Mouse (Mus musculus): ENCODE measurements at regions not wholly inside any gene's neighbourhood (a gene's known extent, or its start where the extent isn't known, plus 50 kb on each side); places are given as distances from the start of the nearest gene placed in this dataset.

DNA sequence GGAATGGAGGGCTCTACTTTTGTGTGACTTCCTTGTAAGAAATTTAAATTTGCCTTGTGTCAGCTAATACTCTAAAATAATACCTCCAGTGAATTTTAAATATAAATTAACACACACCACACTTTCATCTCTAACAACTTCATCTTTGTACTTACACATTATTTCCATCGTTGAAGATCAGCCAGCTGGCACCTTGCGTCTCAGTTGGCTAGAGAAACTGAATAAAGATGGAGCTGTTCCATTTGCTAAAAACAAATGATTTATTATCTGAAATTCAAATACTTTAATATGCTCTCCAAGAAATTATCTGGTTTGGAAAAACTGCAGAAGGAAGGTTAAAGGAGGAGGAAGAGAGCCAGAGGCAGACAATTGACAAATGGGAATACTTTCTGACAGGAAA, 122.0 kb upstream of the Gm11096 start:
- TF ChIP-seq CTCF (IDR thresholded peaks at IDR 0.05; ENCODE audit: borderline replicate concordance, insufficient read depth, low read length) = no peak
- Histone ChIP-seq H3K27ac (ENCODE audit: insufficient read depth, low read length) (no peak overlapping the region), H3K4me3 (ENCODE audit: insufficient read depth, low read length) (no peak overlapping the region), H3K4me1 (ENCODE audit: control insufficient read depth, insufficient read depth, low read length) (no peaks in the 10 kb centered on the region)

GRCm38 (mm10) chr17:81316655-81317054, 124.9 kb upstream of the Gm11096 start:
- Histone ChIP-seq H3K27ac (ENCODE audit: insufficient read depth, low read length) (no peak overlapping the region), H3K4me3 (ENCODE audit: insufficient read depth, low read length) (no peak overlapping the region), H3K4me1 (ENCODE audit: control insufficient read depth, insufficient read depth, low read length) (no peaks in the 10 kb centered on the region)
- no peak for TF ChIP-seq POLR2A (IDR thresholded peaks at IDR 0.05; ENCODE audit: low read depth, low read length)

GRCm38 (mm10) chr17:81305880-81306279, 135.7 kb upstream of the Gm11096 start:
- H3K27ac ChIP-seq (ENCODE audit: insufficient read depth, low read length) = no peak overlapping the region
- TF ChIP-seq POLR2A (IDR thresholded peaks at IDR 0.05; ENCODE audit: low read depth, low read length) = no peak
- no peak for TF ChIP-seq CTCF (IDR thresholded peaks at IDR 0.05; ENCODE audit: borderline replicate concordance, insufficient read depth, low read length)
- H3K4me1 ChIP-seq (ENCODE audit: control insufficient read depth, insufficient read depth, low read length) = no peaks in the 10 kb centered on the region; the same call in 1 of the 2 replicates
- H3K4me3 ChIP-seq (ENCODE audit: insufficient read depth, low read length) = no peak overlapping the region

- H3K27ac ChIP-seq (ENCODE audit: insufficient read depth, low read length) = no peak overlapping the region
- H3K4me3 ChIP-seq (ENCODE audit: insufficient read depth, low read length) = no peak overlapping the region
- H3K4me1 ChIP-seq (ENCODE audit: control insufficient read depth, insufficient read depth, low read length) = no peaks in the 10 kb centered on the region; the same call in 1 of the 2 replicates
- no peak for TF ChIP-seq POLR2A (IDR thresholded peaks at IDR 0.05; ENCODE audit: low read depth, low read length)
Measured at GRCm38 (mm10) chr17:81304574-81304973, 137.0 kb upstream of the Gm11096 start.

- no peaks in the 10 kb centered on the region; the same call in 1 of the 2 replicates for H3K4me1 ChIP-seq (ENCODE audit: control insufficient read depth, insufficient read depth, low read length)
- TF ChIP-seq CTCF (IDR thresholded peaks at IDR 0.05; ENCODE audit: borderline replicate concordance, insufficient read depth, low read length) (no peak), POLR2A (IDR thresholded peaks at IDR 0.05; ENCODE audit: low read depth, low read length) (no peak)
- H3K4me3 ChIP-seq (ENCODE audit: insufficient read depth, low read length) = no peak overlapping the region
- H3K27ac ChIP-seq (ENCODE audit: insufficient read depth, low read length) = no peak overlapping the region
Measured at GRCm38 (mm10) chr17:81302490-81302889, 139.1 kb upstream of the Gm11096 start.

GRCm38 (mm10) chr17:81291829-81292228, 149.7 kb upstream of the Gm11096 start:
- Histone ChIP-seq H3K4me3 (ENCODE audit: insufficient read depth, low read length) (no peak overlapping the region), H3K4me1 (ENCODE audit: control insufficient read depth, insufficient read depth, low read length) (no peaks in the 10 kb centered on the region), H3K27ac (ENCODE audit: insufficient read depth, low read length) (no peak overlapping the region)
- TF ChIP-seq CTCF (IDR thresholded peaks at IDR 0.05; ENCODE audit: borderline replicate concordance, insufficient read depth, low read length) = no peak
- no peak for TF ChIP-seq POLR2A (IDR thresholded peaks at IDR 0.05; ENCODE audit: low read depth, low read length)

- no peak overlapping the region for H3K27ac ChIP-seq (ENCODE audit: insufficient read depth, low read length)
- TF ChIP-seq CTCF (IDR thresholded peaks at IDR 0.05; ENCODE audit: borderline replicate concordance, insufficient read depth, low read length) (no peak), POLR2A (IDR thresholded peaks at IDR 0.05; ENCODE audit: low read depth, low read length) (no peak)
- H3K4me1 ChIP-seq (ENCODE audit: control insufficient read depth, insufficient read depth, low read length) = no peaks in the 10 kb centered on the region
- no peak overlapping the region for H3K4me3 ChIP-seq (ENCODE audit: insufficient read depth, low read length)
Measured at GRCm38 (mm10) chr17:81282543-81282942, 159.0 kb upstream of the Gm11096 start.

- no peak overlapping the region for H3K27ac ChIP-seq (ENCODE audit: insufficient read depth, low read length)
- H3K4me3 ChIP-seq (ENCODE audit: insufficient read depth, low read length) = no peak overlapping the region
- TF ChIP-seq POLR2A (IDR thresholded peaks at IDR 0.05; ENCODE audit: low read depth, low read length) = no peak
- no peak for TF ChIP-seq CTCF (IDR thresholded peaks at IDR 0.05; ENCODE audit: borderline replicate concordance, insufficient read depth, low read length)
- H3K4me1 ChIP-seq (ENCODE audit: control insufficient read depth, insufficient read depth, low read length) = no peaks in the 10 kb centered on the region
Measured at GRCm38 (mm10) chr17:81270235-81270634, 171.3 kb upstream of the Gm11096 start.

GRCm38 (mm10) chr17:81261957-81262356, 179.6 kb upstream of the Gm11096 start:
- H3K27ac ChIP-seq (ENCODE audit: insufficient read depth, low read length) = no peak overlapping the region
- TF ChIP-seq POLR2A (IDR thresholded peaks at IDR 0.05; ENCODE audit: low read depth, low read length) = no peak
- no peak for TF ChIP-seq CTCF (IDR thresholded peaks at IDR 0.05; ENCODE audit: borderline replicate concordance, insufficient read depth, low read length)
- no peaks in the 10 kb centered on the region for H3K4me1 ChIP-seq (ENCODE audit: control insufficient read depth, insufficient read depth, low read length)
- H3K4me3 ChIP-seq (ENCODE audit: insufficient read depth, low read length) = no peak overlapping the region

GRCm38 (mm10) chr17:81260036-81260435, 181.5 kb upstream of the Gm11096 start:
- Histone ChIP-seq H3K4me1 (ENCODE audit: control insufficient read depth, insufficient read depth, low read length) (no peaks in the 10 kb centered on the region), H3K27ac (ENCODE audit: insufficient read depth, low read length) (no peak overlapping the region), H3K4me3 (ENCODE audit: insufficient read depth, low read length) (no peak overlapping the region)
- no peak for TF ChIP-seq POLR2A (IDR thresholded peaks at IDR 0.05; ENCODE audit: low read depth, low read length)
- no peak for TF ChIP-seq CTCF (IDR thresholded peaks at IDR 0.05; ENCODE audit: borderline replicate concordance, insufficient read depth, low read length)

- Histone ChIP-seq H3K4me3 (ENCODE audit: insufficient read depth, low read length) (no peak overlapping the region), H3K27ac (ENCODE audit: insufficient read depth, low read length) (no peak overlapping the region), H3K4me1 (ENCODE audit: control insufficient read depth, insufficient read depth, low read length) (no peaks in the 10 kb centered on the region)
- TF ChIP-seq POLR2A (IDR thresholded peaks at IDR 0.05; ENCODE audit: low read depth, low read length) (no peak), CTCF (IDR thresholded peaks at IDR 0.05; ENCODE audit: borderline replicate concordance, insufficient read depth, low read length) (no peak)
Measured at GRCm38 (mm10) chr17:81256106-81256505, 185.5 kb upstream of the Gm11096 start.

All from embryonic fibroblast, embryonic 13.5 days (primary cell).